Mouse (Mus musculus): ENCODE measurements around the gene Cckar. TPM values are rescaled to one million over a fixed set of nuclear protein-coding genes. Genes with fewer than 3 reads are reported as not detected.
"Not testable (repeated sequence)": the region's sequence is repeated elsewhere in the genome, so short reads cannot be mapped to it uniquely, and the experiment has no call there.

Gene Cckar
- polyA plus RNA-seq, 1 experiment from 2014 or later = 0.52 TPM

GRCm38 (mm10) chr5:53692100-53692499, 15.4 kb downstream of the Cckar start:
- H3K27ac ChIP-seq = no peak overlapping the region
- H3K4me3 ChIP-seq = no peak overlapping the region
- WGBS = 83% methylated on average over 8 of the region's 8 CpGs

GRCm38 (mm10) chr5:53691577-53691976, 15.9 kb downstream of the Cckar start:
- Histone ChIP-seq H3K36me3 (no peaks in the 10 kb centered on the region), H3K27ac (no peak overlapping the region), H3K9me3 (peaks cover 4% of the 10 kb centered on the region; the same call in 1 of the 2 replicates), H3K9ac (no peak overlapping the region), H3K27me3 (no peaks in the 10 kb centered on the region), H3K4me3 (no peak overlapping the region), H3K4me2 (replicated peaks) (no peak overlapping the region), H3K4me1 (no peaks in the 10 kb centered on the region)
- WGBS = 40% methylated on average over 3 of the region's 3 CpGs
- no peak for ATAC-seq (ENCODE audit: low FRiP score, low read depth)

More at GRCm38 (mm10) chr5:53692100-53692499, 15.4 kb downstream of the Cckar start:
- Histone ChIP-seq H3K9ac (no peak overlapping the region), H3K27me3 (no peaks in the 10 kb centered on the region), H3K36me3 (no peaks in the 10 kb centered on the region), H3K4me1 (no peaks in the 10 kb centered on the region), H3K9me3 (peaks cover 4% of the 10 kb centered on the region; the same call in 1 of the 2 replicates), H3K4me2 (replicated peaks) (no peak overlapping the region)
- ATAC-seq (ENCODE audit: low FRiP score, low read depth) = no peak

- 86% methylated on average over 7 of the region's 7 CpGs for WGBS
- no peak overlapping the region for H3K9ac ChIP-seq
- no peak overlapping the region for H3K4me3 ChIP-seq
- H3K27ac ChIP-seq = no peak overlapping the region
- ATAC-seq (ENCODE audit: low FRiP score, low read depth) = no peak
- H3K4me1 ChIP-seq = no peaks in the 10 kb centered on the region
- H3K27me3 ChIP-seq = no peaks in the 10 kb centered on the region
- H3K36me3 ChIP-seq = no peaks in the 10 kb centered on the region
- H3K4me2 ChIP-seq (replicated peaks) = no peak overlapping the region
- H3K9me3 ChIP-seq = peaks cover 4% of the 10 kb centered on the region; the same call in 1 of the 2 replicates
Observed at GRCm38 (mm10) chr5:53688326-53688725, 19.2 kb downstream of the Cckar start.

- no peak overlapping the region for H3K9ac ChIP-seq
- no peak overlapping the region for H3K27ac ChIP-seq
- H3K4me2 ChIP-seq (replicated peaks) = no peak overlapping the region
- no peaks in the 10 kb centered on the region for H3K4me1 ChIP-seq
- no peak for ATAC-seq (ENCODE audit: low FRiP score, low read depth)
- H3K27me3 ChIP-seq = no peaks in the 10 kb centered on the region
- no peak overlapping the region for H3K4me3 ChIP-seq
- H3K36me3 ChIP-seq = no peaks in the 10 kb centered on the region
- no peaks in the 10 kb centered on the region for H3K9me3 ChIP-seq
- 75% methylated on average over 2 of the region's 2 CpGs for WGBS
Observed at GRCm38 (mm10) chr5:53686379-53686778, 21.1 kb downstream of the Cckar start.

GRCm38 (mm10) chr5:53685623-53686022, 21.9 kb downstream of the Cckar start:
- no peak for ATAC-seq (ENCODE audit: low FRiP score, low read depth)
- Histone ChIP-seq H3K4me1 (no peaks in the 10 kb centered on the region), H3K9ac (no peak overlapping the region), H3K36me3 (no peaks in the 10 kb centered on the region), H3K27me3 (no peaks in the 10 kb centered on the region), H3K4me2 (replicated peaks) (no peak overlapping the region), H3K4me3 (no peak overlapping the region), H3K9me3 (no peaks in the 10 kb centered on the region), H3K27ac (no peak overlapping the region)
- 77% methylated on average over 4 of the region's 4 CpGs for WGBS

- H3K9ac ChIP-seq = no peak overlapping the region
- H3K9me3 ChIP-seq = no peaks in the 10 kb centered on the region
- WGBS = 81% methylated on average over 1 of the region's 1 CpGs
- no peak overlapping the region for H3K4me3 ChIP-seq
- no peak overlapping the region for H3K27ac ChIP-seq
- H3K27me3 ChIP-seq = no peaks in the 10 kb centered on the region
- no peaks in the 10 kb centered on the region for H3K4me1 ChIP-seq
- H3K36me3 ChIP-seq = no peaks in the 10 kb centered on the region
- H3K4me2 ChIP-seq (replicated peaks) = no peak overlapping the region
- no peak for ATAC-seq (ENCODE audit: low FRiP score, low read depth)
Observed at GRCm38 (mm10) chr5:53684417-53684816, 23.1 kb downstream of the Cckar start.

GRCm38 (mm10) chr5:53683916-53684315, 23.6 kb downstream of the Cckar start:
- no peak overlapping the region for H3K27ac ChIP-seq
- H3K9ac ChIP-seq = no peak overlapping the region
- no peaks in the 10 kb centered on the region for H3K36me3 ChIP-seq
- ATAC-seq (ENCODE audit: low FRiP score, low read depth) = no peak
- no peaks in the 10 kb centered on the region for H3K4me1 ChIP-seq
- WGBS = 75% methylated on average over 3 of the region's 3 CpGs
- H3K4me2 ChIP-seq (replicated peaks) = no peak overlapping the region
- no peaks in the 10 kb centered on the region for H3K9me3 ChIP-seq
- no peak overlapping the region for H3K4me3 ChIP-seq
- H3K27me3 ChIP-seq = no peaks in the 10 kb centered on the region

GRCm38 (mm10) chr5:53679651-53680050, 27.9 kb downstream of the Cckar start:
- no peak overlapping the region for H3K4me3 ChIP-seq
- no peaks in the 10 kb centered on the region for H3K9me3 ChIP-seq
- no peak overlapping the region for H3K9ac ChIP-seq
- no peak for ATAC-seq (ENCODE audit: low FRiP score, low read depth)
- H3K4me2 ChIP-seq (replicated peaks) = no peak overlapping the region
- H3K27me3 ChIP-seq = no peaks in the 10 kb centered on the region
- H3K4me1 ChIP-seq = no peaks in the 10 kb centered on the region
- 51% methylated on average over 6 of the region's 6 CpGs for WGBS
- H3K36me3 ChIP-seq = no peaks in the 10 kb centered on the region
- no peak overlapping the region for H3K27ac ChIP-seq

- ATAC-seq (ENCODE audit: low FRiP score, low read depth) = no peak
- H3K4me3 ChIP-seq = no peak overlapping the region
- no peaks in the 10 kb centered on the region for H3K36me3 ChIP-seq
- no peak overlapping the region for H3K27ac ChIP-seq
- H3K9ac ChIP-seq = no peak overlapping the region
- no peaks in the 10 kb centered on the region for H3K27me3 ChIP-seq
- no peaks in the 10 kb centered on the region for H3K9me3 ChIP-seq
- H3K4me1 ChIP-seq = no peaks in the 10 kb centered on the region
- 56% methylated on average over 13 of the region's 13 CpGs for WGBS
- H3K4me2 ChIP-seq (replicated peaks) = no peak overlapping the region
Observed at GRCm38 (mm10) chr5:53678036-53678767, 29.3 kb downstream of the Cckar start.

- WGBS = 85% methylated on average over 8 of the region's 8 CpGs
- H3K4me3 ChIP-seq = no peak overlapping the region
- H3K27ac ChIP-seq = no peak overlapping the region
- H3K9me3 ChIP-seq = no peaks in the 10 kb centered on the region
- H3K9ac ChIP-seq = no peak overlapping the region
- ATAC-seq (ENCODE audit: low FRiP score, low read depth) = no peak
- no peaks in the 10 kb centered on the region for H3K36me3 ChIP-seq
- H3K4me2 ChIP-seq (replicated peaks) = no peak overlapping the region
- no peaks in the 10 kb centered on the region for H3K27me3 ChIP-seq
- H3K4me1 ChIP-seq = no peaks in the 10 kb centered on the region
Observed at GRCm38 (mm10) chr5:53676671-53677070, 30.8 kb downstream of the Cckar start.

GRCm38 (mm10) chr5:53673493-53674150, 33.9 kb downstream of the Cckar start:
- not testable (repeated sequence) for H3K4me3 ChIP-seq; H3K4me1 ChIP-seq; ATAC-seq (ENCODE audit: low FRiP score, low read depth); H3K27ac ChIP-seq; H3K36me3 ChIP-seq; H3K4me2 ChIP-seq (replicated peaks); H3K9ac ChIP-seq; H3K9me3 ChIP-seq; H3K27me3 ChIP-seq
- 85% methylated on average over 6 of the region's 6 CpGs for whole genome bisulfite sequencing

- Histone ChIP-seq H3K27ac (no peak overlapping the region), H3K9me3 (no peaks in the 10 kb centered on the region), H3K27me3 (no peaks in the 10 kb centered on the region), H3K4me1 (no peaks in the 10 kb centered on the region), H3K36me3 (no peaks in the 10 kb centered on the region), H3K4me2 (replicated peaks) (no peak overlapping the region), H3K4me3 (no peak overlapping the region), H3K9ac (no peak overlapping the region)
- 20% methylated on average over 5 of the region's 5 CpGs for WGBS
- ATAC-seq (ENCODE audit: low FRiP score, low read depth) = peak; percentile 54; the same call in 1 of the 2 replicates
Observed at GRCm38 (mm10) chr5:53672352-53672751, 35.2 kb downstream of the Cckar start.
